Mouse (Mus musculus) thymus, postnatal 0 days (tissue): Measurements from ENCODE around the gene Gm648. TPM values are rescaled to one million over a fixed set of nuclear protein-coding genes. Genes with fewer than 3 reads are reported as not detected.
"Not testable (repeated sequence)": the region's sequence is repeated elsewhere in the genome, so short reads cannot be mapped to it uniquely, and the experiment has no call there.

ENCODE experiments used
- DNase-seq: peaks from one replicate; pipeline ENCODE4 v3.0.0-alpha.2; 2015; ENCODE audit warnings: low spot score
- microRNA-seq: library from miRNA; unstranded; fragments of <30 nt; microRNA quantifications from one replicate; pipeline ENCODE4, GENCODE M21; 2016; ENCODE audit warnings: borderline number of aligned reads
- polyA plus RNA-seq: library from polyadenylated mRNA; unstranded; fragments of >200 nt; fragmentation: Nextera tagmentation; extraction: Ambion mirVana; gene quantifications from 2 replicates; pipeline ENCODE4 v1.2.1, GENCODE M21; 2015

Gm648 gene
- 0.22 and 0.24 TPM in 2 replicates for polyA plus RNA-seq

DNA sequence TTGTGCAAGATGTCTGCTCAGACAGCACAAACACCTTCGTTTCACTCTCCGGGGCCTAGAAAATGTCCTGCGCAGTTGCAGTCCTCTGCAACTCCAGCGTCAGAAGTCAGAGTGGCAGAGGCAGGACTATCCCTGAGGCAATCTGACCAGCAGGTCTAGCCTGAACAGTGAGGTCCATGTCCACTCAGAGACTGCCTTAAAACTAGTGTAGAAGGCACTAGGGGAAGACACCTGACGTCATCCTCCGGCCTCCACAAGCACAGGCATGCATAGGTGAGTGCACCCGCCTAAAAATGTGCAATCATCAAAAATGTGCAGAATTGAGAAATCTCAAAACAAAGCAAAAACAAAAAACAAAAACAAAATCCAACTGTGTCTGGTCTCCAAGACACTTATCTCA lies at the start of gene Gm648:
TSS of gene Gm648 (minus strand) at position 101 of the 400 bp plus-strand sequence.
- DNase-seq: no peak

DNA sequence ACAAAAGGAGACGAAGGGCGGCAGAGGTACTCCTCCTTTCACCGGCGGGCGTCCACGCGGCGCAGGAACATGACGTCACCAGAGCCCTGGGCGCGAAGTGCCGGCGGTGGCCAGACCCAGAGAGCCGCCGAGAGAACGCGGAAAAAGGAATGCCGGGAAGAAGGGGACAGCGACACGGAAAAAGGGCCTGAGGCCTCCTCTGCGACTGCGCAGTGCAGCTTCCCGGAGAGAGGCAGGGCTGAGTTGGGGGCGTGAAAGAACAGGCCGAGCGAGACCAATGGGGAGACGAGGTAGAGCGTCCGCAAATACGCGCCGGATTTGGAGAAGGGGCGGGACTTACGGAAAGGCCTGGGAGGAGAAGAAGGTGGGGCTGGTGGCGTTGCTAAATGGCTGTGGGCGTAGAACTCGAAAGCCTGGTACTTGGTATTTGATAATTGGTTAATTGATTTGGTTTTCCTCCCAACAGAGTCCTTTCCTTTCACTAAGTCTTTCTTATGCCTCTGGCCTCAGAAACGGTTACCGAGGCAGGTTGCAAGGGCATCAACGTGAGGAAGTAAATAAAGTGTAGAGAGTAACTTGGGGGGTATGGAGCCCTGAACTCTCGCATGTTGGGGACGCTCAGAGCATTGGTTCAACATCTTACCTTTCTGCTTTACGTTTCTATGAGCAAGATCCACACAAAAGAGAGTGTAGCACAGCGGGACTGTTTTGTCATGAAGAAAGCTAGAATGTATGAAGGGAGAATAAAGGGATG lies 48.7 kb upstream of the Gm648 start, which contains the start of gene Mmgt1:
TSS of gene Mmgt1 (minus strand) at position 183 of the 754 bp plus-strand sequence.
- DNase-seq: peak; percentile 89

DNA sequence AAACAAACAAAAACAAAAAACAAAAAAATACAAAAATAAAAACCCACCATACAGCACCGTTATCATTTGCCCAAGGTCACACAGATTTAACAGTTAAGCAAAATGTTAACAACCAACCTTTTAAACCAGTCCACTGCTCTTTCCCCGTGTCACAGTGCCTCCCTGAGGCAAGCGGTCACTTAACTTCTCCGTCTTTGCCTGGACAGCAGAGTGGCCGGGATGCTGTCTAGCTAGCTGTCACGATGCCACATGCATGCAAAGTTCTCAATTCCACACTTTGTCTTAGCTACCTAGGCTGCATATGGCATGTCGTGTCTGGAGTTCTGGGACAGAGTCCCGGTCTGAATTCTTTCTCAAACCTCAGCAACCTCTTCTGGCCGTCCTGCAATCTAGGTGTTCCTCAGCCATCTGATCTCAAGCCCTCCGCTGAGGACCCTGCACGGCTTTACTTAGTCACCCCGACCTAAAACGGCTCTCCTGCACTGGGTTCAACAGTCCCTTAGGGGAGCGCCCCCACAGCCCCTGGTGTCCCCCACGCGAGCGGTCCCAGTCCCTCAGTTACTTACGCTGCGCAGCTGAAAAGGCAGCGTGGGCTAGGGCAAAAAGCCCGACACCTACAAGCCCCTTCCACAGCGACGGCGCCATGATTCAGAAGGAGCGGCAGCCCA lies 47.9 kb upstream of the Gm648 start:
- no peak for DNase-seq

DNA sequence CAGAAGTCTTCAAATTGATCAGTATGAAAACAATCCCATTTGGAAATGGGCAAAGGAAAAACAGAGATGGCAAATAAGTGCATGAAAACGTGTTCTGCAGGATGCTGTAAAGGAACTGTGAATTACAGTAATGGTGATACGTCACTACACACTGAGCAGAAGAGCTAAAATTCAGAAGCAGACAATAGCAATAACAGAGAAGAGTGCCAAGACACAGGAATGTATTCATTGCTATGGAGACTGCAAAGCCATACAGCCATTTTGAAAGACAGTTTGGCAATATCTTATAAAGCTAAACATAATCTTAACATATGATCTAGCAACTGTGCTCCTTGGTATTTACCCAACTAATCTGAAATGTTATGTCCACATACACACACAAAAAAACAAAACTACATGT lies 28.8 kb upstream of the Gm648 start:
- no peak for DNase-seq

DNA sequence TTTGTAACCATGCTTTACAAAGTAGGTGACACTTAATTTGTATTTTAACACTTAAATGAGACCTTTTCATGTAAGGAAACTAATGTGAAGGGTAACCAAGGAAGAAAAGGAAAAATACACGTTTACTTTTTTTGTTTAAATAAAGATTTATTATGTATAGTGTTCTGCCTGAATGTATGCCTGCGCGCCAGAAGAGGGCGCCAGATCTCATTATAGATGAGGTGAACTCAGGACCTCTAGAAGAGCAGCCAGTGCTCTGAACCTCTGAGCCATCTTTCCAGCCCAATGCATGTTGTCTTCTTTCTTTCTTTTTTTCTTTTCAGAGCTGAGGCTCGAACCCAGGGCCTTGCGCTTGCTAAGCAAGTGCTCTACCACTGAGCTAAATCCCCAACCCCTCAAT lies 23.1 kb upstream of the Gm648 start:
- peak; percentile 30 for DNase-seq

DNA sequence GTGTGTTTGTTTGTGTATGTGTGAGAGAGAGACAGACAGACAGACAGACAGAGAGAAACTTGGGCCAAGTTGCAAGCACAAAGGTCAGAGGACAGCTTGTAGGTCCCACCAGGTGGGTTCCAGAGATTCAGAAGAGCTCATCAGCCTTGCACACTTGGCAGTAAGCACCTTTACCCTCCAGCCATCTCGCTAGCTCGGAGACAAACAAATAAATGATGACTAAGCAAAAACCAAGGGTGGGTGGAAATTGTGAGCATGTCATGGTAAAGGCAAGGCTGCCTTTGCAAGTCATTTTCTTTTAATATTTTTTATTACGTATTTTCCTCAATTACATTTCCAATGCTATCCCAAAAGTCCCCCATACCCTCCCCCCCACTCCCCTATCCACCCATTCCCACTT lies 4.2 kb upstream of the Gm648 start:
- DNase-seq: no peak

DNA sequence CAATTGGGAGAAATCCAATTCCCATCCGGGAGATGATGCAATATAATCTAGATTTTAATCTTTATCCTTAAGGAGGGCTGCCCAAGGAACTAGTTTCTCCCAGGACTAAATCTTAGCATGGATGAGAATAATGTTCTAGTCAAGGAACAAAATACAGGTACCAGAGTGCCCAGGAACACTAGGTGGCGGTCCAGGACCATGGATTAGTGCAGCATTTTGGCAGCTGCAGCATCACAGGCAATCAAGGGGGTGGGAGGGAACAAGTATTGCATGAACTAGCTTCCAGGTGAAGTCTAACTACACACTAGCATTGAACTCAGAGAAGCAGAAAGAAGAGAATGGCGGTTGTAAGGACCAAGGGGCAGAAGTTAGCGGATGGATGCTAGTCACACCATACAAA lies 12.2 kb downstream of the Gm648 start:
- DNase-seq: peak; percentile 5

DNA sequence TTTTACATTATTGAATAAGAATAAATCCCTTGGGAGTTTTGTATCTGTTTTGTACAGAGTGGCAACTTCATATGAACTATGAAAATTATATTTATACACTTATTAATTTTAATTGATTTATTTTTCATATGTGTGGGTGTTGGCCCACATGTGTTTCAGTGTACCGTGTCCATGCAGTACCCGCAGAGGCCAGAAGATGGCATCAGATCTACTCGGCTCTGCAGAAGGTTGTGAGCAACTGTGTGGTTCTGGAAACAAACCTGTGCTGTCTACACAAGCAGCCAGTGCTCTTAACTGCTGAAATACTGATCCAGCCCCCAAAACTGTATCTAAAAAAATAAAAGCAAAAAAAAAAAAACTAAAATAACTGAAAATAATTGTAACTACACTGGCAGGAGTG lies 18.1 kb downstream of the Gm648 start:
- peak; percentile 13 for DNase-seq

DNA sequence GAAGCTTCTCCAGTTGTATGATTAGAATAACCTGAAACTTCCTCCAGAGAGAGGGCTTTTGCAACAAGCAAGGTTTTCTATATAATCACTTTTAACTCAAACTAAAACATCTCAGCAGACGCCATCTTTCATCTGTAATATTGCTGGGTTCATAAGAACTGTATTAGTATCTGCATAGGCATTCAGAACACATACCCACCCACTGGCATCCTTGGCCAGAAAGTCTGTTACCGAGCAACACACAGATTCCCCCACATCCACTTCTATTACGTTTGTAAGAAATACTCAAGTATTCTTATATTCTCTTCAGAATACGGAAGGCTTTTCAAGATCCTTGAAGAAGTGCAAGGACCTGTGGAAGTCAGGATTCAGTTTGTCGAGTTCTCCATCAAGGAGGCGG lies 25.0 kb downstream of the Gm648 start, which contains the start of gene Gm10477:
TSS of gene Gm10477 (plus strand) at position 301 of the 400 bp plus-strand sequence.
- not testable (repeated sequence) for DNase-seq

DNA sequence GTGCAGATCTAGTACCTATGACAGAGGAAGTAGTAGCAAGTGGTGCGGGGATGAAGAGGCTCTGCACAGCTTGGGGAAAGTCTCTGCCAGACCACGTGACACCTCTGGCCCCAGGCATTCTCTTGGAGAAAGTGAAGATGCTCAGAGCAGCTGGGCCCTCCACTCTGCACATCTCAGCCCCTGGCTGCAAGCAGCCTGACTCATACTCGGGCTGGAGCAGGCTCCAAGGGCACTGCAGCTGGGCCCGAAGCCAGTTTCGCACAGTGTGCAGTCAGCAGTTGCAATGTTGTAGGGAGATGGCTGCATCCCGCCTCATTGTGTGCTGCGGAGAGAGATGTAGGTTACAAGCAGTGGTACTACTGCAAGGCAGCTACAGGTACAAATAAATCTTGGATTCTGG lies 52.2 kb downstream of the Gm648 start:
- DNase-seq: no peak

Small RNAs within 50 kb of the gene (microRNA-seq; reads per million reads assigned to microRNA genes)
- gene Mir5116: 3.3 reads per million

Other genes starting within 250 kb of the Gm648 start
- gene Zfp449, start 203.2 kb downstream of the Gm648 start, polyA plus RNA-seq: 1.2 and 1.3 TPM in 2 replicates
- 1.0 and 1.4 TPM in 2 replicates for gene Smim10l2a, start 175.0 kb downstream of the Gm648 start, polyA plus RNA-seq
- 1.1 and 2.4 TPM in 2 replicates for gene Gm2174, start 101.6 kb downstream of the Gm648 start, polyA plus RNA-seq
- gene Ints6l, start 94.7 kb downstream of the Gm648 start, polyA plus RNA-seq: 17.0 and 17.5 TPM in 2 replicates
- not detected in 2 replicates for gene Gm10477, start 24.9 kb downstream of the Gm648 start, polyA plus RNA-seq
- 15.2 and 17.2 TPM in 2 replicates for gene Mmgt1, start 48.5 kb upstream of the Gm648 start, polyA plus RNA-seq
- gene Slc9a6, start 60.2 kb upstream of the Gm648 start, polyA plus RNA-seq: 6.7 and 7.6 TPM in 2 replicates
- gene Fhl1, start 182.2 kb upstream of the Gm648 start, polyA plus RNA-seq: 7.9 and 9.5 TPM in 2 replicates